Mouse (Mus musculus): ENCODE data around the gene Ap4b1.

- TF ChIP-seq POLR2A (IDR thresholded peaks at IDR 0.05; ENCODE audit: borderline replicate concordance, extremely low read depth, low read depth, low read length), result no peak
- TF ChIP-seq CTCF (IDR thresholded peaks at IDR 0.05; ENCODE audit: insufficient read depth, low read length), result no peak
Observed at GRCm38 (mm10) chr3:103796389-103796788, 12.9 kb upstream of the Ap4b1 start.

Data from lung, adult 2 months (tissue).